Mouse (Mus musculus) MEL (cell line): ENCODE results near the gene Adtrp. TPM values are rescaled to one million over a fixed set of nuclear protein-coding genes. Genes with fewer than 3 reads are reported as not detected.

Experiments
- DNase-seq: peaks from one replicate; pipeline ENCODE4 v3.0.0; 2011; ENCODE audit warnings: low read depth, low spot score
- H3K27ac ChIP-seq: 2 replicates; pipeline ENCODE4 v1.5.1; 2012; ENCODE audit warnings: low read depth, mild to moderate bottlenecking, control low read depth, low read length, moderate library complexity; ENCODE audit not compliant: control insufficient read depth
- H3K27me3 ChIP-seq, 2 experiments: fragments of 150-350 bp in 1 of 2; sonication (generic) in 1 of 2; 2 replicates each; pipeline ENCODE4 v1.6.1; 2012; ENCODE audit warnings: low read length in 2 of 2, mild to moderate bottlenecking in 2 of 2, improper control_type of control experiment in 1 of 2, moderate library complexity in 1 of 2; ENCODE audit not compliant: insufficient read depth in 2 of 2, control insufficient read depth in 1 of 2
- H3K36me3 ChIP-seq, 2 experiments: 2 replicates each; pipeline ENCODE4 v1.6.1; 2012 to 2014; ENCODE audit warnings: low read length in 2 of 2, improper control_type of control experiment in 1 of 2, inconsistent platforms in 1 of 2, mild to moderate bottlenecking in 1 of 2; ENCODE audit not compliant: insufficient read depth in 2 of 2, control insufficient read depth in 1 of 2
- H3K4me1 ChIP-seq, 2 experiments: fragments of 150-350 bp in 1 of 2; sonication (generic) in 1 of 2; 2 replicates each; pipeline ENCODE4 v1.6.1; 2012; ENCODE audit warnings: low read length in 2 of 2, improper control_type of control experiment in 1 of 2, mild to moderate bottlenecking in 1 of 2; ENCODE audit not compliant: insufficient read depth in 2 of 2, control insufficient read depth in 1 of 2
- H3K4me3 ChIP-seq, 2 experiments: fragments of 150-350 bp in 1 of 2; sonication (generic) in 1 of 2; 2 replicates each; pipeline ENCODE4 v1.5.1; 2012; ENCODE audit warnings: low read depth in 2 of 2, low read length in 2 of 2, mild to moderate bottlenecking in 2 of 2, moderate library complexity in 2 of 2, control low read depth in 1 of 2, improper control_type of control experiment in 1 of 2; ENCODE audit not compliant: control insufficient read depth in 1 of 2, insufficient read depth in 1 of 2
- H3K79me2 ChIP-seq: 2 replicates; pipeline ENCODE4 v1.6.1; 2012; ENCODE audit warnings: mild to moderate bottlenecking, low read length, moderate library complexity; ENCODE audit not compliant: control insufficient read depth, poor library complexity, insufficient read depth
- H3K9ac ChIP-seq: 2 replicates; pipeline ENCODE4 v1.6.1; 2012; ENCODE audit warnings: low read depth, mild to moderate bottlenecking, control low read depth, low read length, moderate library complexity; ENCODE audit not compliant: control insufficient read depth, poor library complexity, severe bottlenecking
- H3K9me3 ChIP-seq: fragments of 150-350 bp; sonication (generic); replicated peaks from 2 replicates; pipeline ENCODE4 v1.6.1; 2012; ENCODE audit warnings: mild to moderate bottlenecking, low read length, improper control_type of control experiment, moderate library complexity; ENCODE audit not compliant: insufficient read depth
- CHD1 ChIP-seq: IDR thresholded peaks from 2 replicates; pipeline ENCODE4 v1.6.1; 2012; ENCODE audit warnings: low read depth, mild to moderate bottlenecking, inconsistent platforms, low read length, improper control_type of control experiment
- CTCF ChIP-seq, 3 experiments: IDR thresholded peaks in 2 of 3; conservative IDR thresholded peaks in 1 of 3; 2 replicates each; pipeline ENCODE4 v1.5.1; 2011 to 2012; ENCODE audit warnings: low read length in 3 of 3, low read depth in 2 of 3, mild to moderate bottlenecking in 2 of 3, improper control_type of control experiment in 1 of 3, inconsistent platforms in 1 of 3, mixed read lengths in 1 of 3, moderate library complexity in 1 of 3; ENCODE audit not compliant: control insufficient read depth in 1 of 3, insufficient read depth in 1 of 3, poor library complexity in 1 of 3, severe bottlenecking in 1 of 3
- E2F4 ChIP-seq: IDR thresholded peaks from 2 replicates; pipeline ENCODE4 v1.6.1; 2011; ENCODE audit warnings: low read depth, low read length, improper control_type of control experiment, borderline replicate concordance
- ELF1 ChIP-seq: IDR thresholded peaks from 2 replicates; pipeline ENCODE4 v1.6.1; 2014; ENCODE audit warnings: low read depth, mild to moderate bottlenecking, inconsistent platforms, low read length, improper control_type of control experiment, moderate library complexity
- EP300 ChIP-seq, 2 experiments: IDR thresholded peaks; 2 replicates each; pipeline ENCODE4 v1.6.1; 2011; ENCODE audit warnings: improper control_type of control experiment in 2 of 2, low read length in 2 of 2, low read depth in 1 of 2, mild to moderate bottlenecking in 1 of 2
- ETS1 ChIP-seq: IDR thresholded peaks from 2 replicates; pipeline ENCODE4 v1.6.1; 2012; ENCODE audit warnings: low read depth, mild to moderate bottlenecking, inconsistent platforms, low read length, improper control_type of control experiment, moderate library complexity
- GABPA ChIP-seq: IDR thresholded peaks from 2 replicates; pipeline ENCODE4 v1.6.1; 2012; ENCODE audit warnings: low read depth, mild to moderate bottlenecking, inconsistent platforms, low read length, improper control_type of control experiment, moderate library complexity
- JUND ChIP-seq: IDR thresholded peaks from 2 replicates; pipeline ENCODE4 v1.6.1; 2011; ENCODE audit warnings: low read depth, mild to moderate bottlenecking, improper control_type of control experiment, low read length
- MAFK ChIP-seq: IDR thresholded peaks from 2 replicates; pipeline ENCODE4 v1.6.1; 2011; ENCODE audit warnings: low read depth, mild to moderate bottlenecking, low read length, improper control_type of control experiment, borderline replicate concordance
- MAX ChIP-seq: IDR thresholded peaks from 2 replicates; pipeline ENCODE4 v1.6.1; 2011; ENCODE audit warnings: low read length, improper control_type of control experiment
- MAZ ChIP-seq: IDR thresholded peaks from 2 replicates; pipeline ENCODE4 v1.6.1; 2012; ENCODE audit warnings: low read depth, mild to moderate bottlenecking, inconsistent platforms, low read length, improper control_type of control experiment
- MEF2A ChIP-seq: IDR thresholded peaks from 2 replicates; pipeline ENCODE4 v1.6.1; 2014; ENCODE audit warnings: low read depth, mild to moderate bottlenecking, inconsistent platforms, low read length, improper control_type of control experiment; ENCODE audit not compliant: poor library complexity, insufficient replicate concordance, severe bottlenecking; ENCODE audit errors: extremely low read depth
- MYB ChIP-seq: IDR thresholded peaks from 2 replicates; pipeline ENCODE4 v1.6.1; 2011; ENCODE audit warnings: mild to moderate bottlenecking, low read depth, low read length, improper control_type of control experiment
- MYC ChIP-seq: IDR thresholded peaks from 2 replicates; pipeline ENCODE4 v1.6.1; 2011; ENCODE audit warnings: low read depth, mild to moderate bottlenecking, low read length, improper control_type of control experiment, moderate library complexity
- NELFE ChIP-seq: IDR thresholded peaks from 2 replicates; pipeline ENCODE4 v1.6.1; 2011; ENCODE audit warnings: low read depth, low read length, improper control_type of control experiment
- POLR2AphosphoS2 ChIP-seq: IDR thresholded peaks from 2 replicates; pipeline ENCODE4 v1.6.1; 2011; ENCODE audit warnings: low read length, improper control_type of control experiment
- POLR2AphosphoS5 ChIP-seq: IDR thresholded peaks from 2 replicates; pipeline ENCODE4 v1.6.1; 2012; ENCODE audit warnings: low read depth, borderline replicate concordance, mild to moderate bottlenecking, inconsistent platforms, low read length, moderate library complexity, mixed read lengths
- RAD21 ChIP-seq: IDR thresholded peaks from 2 replicates; pipeline ENCODE4 v1.6.1; 2011; ENCODE audit warnings: mild to moderate bottlenecking, low read depth, low read length, improper control_type of control experiment
- RCOR1 ChIP-seq: IDR thresholded peaks from 2 replicates; pipeline ENCODE4 v1.6.1; 2012; ENCODE audit warnings: low read depth, mild to moderate bottlenecking, inconsistent platforms, low read length, improper control_type of control experiment
- SIN3A ChIP-seq: IDR thresholded peaks from 2 replicates; pipeline ENCODE4 v1.6.1; 2012; ENCODE audit warnings: low read length, improper control_type of control experiment, inconsistent platforms
- TAL1 ChIP-seq: IDR thresholded peaks from 2 replicates; pipeline ENCODE4 v1.6.1; 2012; ENCODE audit warnings: mild to moderate bottlenecking, inconsistent platforms, low read length, moderate library complexity, mixed read lengths
- TBP ChIP-seq: IDR thresholded peaks from 2 replicates; pipeline ENCODE4 v1.8.0; 2011; ENCODE audit warnings: low read depth, low read length, improper control_type of control experiment
- TCF12 ChIP-seq: IDR thresholded peaks from 2 replicates; pipeline ENCODE4 v1.6.1; 2014; ENCODE audit warnings: low read depth, mild to moderate bottlenecking, inconsistent platforms, low read length, improper control_type of control experiment, moderate library complexity
- UBTF ChIP-seq: IDR thresholded peaks from 2 replicates; pipeline ENCODE4 v1.6.1; 2012; ENCODE audit warnings: low read depth, mild to moderate bottlenecking, inconsistent platforms, low read length, improper control_type of control experiment, moderate library complexity, borderline replicate concordance; ENCODE audit not compliant: insufficient read depth
- USF2 ChIP-seq, 2 experiments: IDR thresholded peaks; 2 replicates each; pipeline ENCODE4 v1.6.1; 2011 to 2012; ENCODE audit warnings: improper control_type of control experiment in 2 of 2, low read length in 2 of 2, borderline replicate concordance in 1 of 2, inconsistent platforms in 1 of 2, low read depth in 1 of 2, mild to moderate bottlenecking in 1 of 2; ENCODE audit not compliant: insufficient read depth in 1 of 2
- ZC3H11A ChIP-seq: IDR thresholded peaks from 2 replicates; pipeline ENCODE4 v1.6.1; 2012; ENCODE audit warnings: low read depth, mild to moderate bottlenecking, inconsistent platforms, low read length, improper control_type of control experiment
- ZKSCAN1 ChIP-seq: IDR thresholded peaks from 2 replicates; pipeline ENCODE4 v1.6.1; 2012; ENCODE audit warnings: low read depth, mild to moderate bottlenecking, inconsistent platforms, low read length, improper control_type of control experiment, moderate library complexity
- polyA plus RNA-seq, 2 experiments: library from polyadenylated mRNA; stranded (reverse) in 1 of 2; unstranded in 1 of 2; fragments of >175 nt in 1 of 2; fragments of >200 nt in 1 of 2; gene quantifications; 2 replicates each; pipeline versions ENCODE4 v1.2.1 to v1.2.4; 2012; ENCODE audit warnings: low replicate concordance in 2 of 2, low read depth in 1 of 2; ENCODE audit not compliant: insufficient read length in 2 of 2, insufficient read depth in 1 of 2, missing spikeins in 1 of 2
- total RNA-seq: library from RNA; depleted of rRNA; stranded (reverse); fragments of 300-350 nt; gene quantifications from 2 replicates; pipeline ENCODE4 v1.2.3, GENCODE M21; 2012

Adtrp gene
- total and polyA plus RNA-seq, 3 experiments, result not detected

- TF ChIP-seq EP300 (IDR thresholded peaks at IDR 0.05; ENCODE audit: low read depth in 1 of 2, low read length in 2 of 2), result no peak
Observed at GRCm38 (mm10) chr13:41886120-41886519, 38.6 kb upstream of the Adtrp start (continued).

GRCm38 (mm10) chr13:41883665-41884291 is 36.3 kb upstream of the Adtrp start:
- Histone ChIP-seq H3K36me3 (no peaks in the 10 kb centered on the region), H3K4me1 (no peaks in the 10 kb centered on the region), H3K79me2 (no peaks in the 10 kb centered on the region), H3K27me3 (no peaks in the 10 kb centered on the region), H3K27ac (no peak overlapping the region), H3K9ac (no peak overlapping the region), H3K4me3 (no peak overlapping the region), H3K9me3 (no peaks in the 10 kb centered on the region)
- peak; percentile 6 for DNase-seq
- TF ChIP-seq ZKSCAN1, result no peak
- TF ChIP-seq USF2 (IDR thresholded peaks at IDR 0.05; ENCODE audit: borderline replicate concordance in 1 of 2, insufficient read depth in 1 of 2, low read depth in 1 of 2, low read length in 2 of 2), result no peak
- TF ChIP-seq MAFK, result no peak
- no peak for TF ChIP-seq ZC3H11A
- TF ChIP-seq TCF12, result no peak
- no peak for TF ChIP-seq CTCF (IDR thresholded peaks at IDR 0.05 in 2 of 3, conservative IDR thresholded peaks at IDR 0.05 in 1 of 3; ENCODE audit: control insufficient read depth in 1 of 3, insufficient read depth in 1 of 3, low read depth in 2 of 3, low read length in 3 of 3, poor library complexity in 1 of 3, severe bottlenecking in 1 of 3)
- TF ChIP-seq SIN3A, result no peak
- TF ChIP-seq ETS1, result no peak
- TF ChIP-seq NELFE, result no peak
- no peak for TF ChIP-seq CHD1
- TF ChIP-seq MYB, result no peak
- TF ChIP-seq POLR2AphosphoS2, result no peak
- no peak for TF ChIP-seq POLR2AphosphoS5
- TF ChIP-seq E2F4, result no peak
- no peak for TF ChIP-seq MAZ

GRCm38 (mm10) chr13:41881201-41881600 is 33.7 kb upstream of the Adtrp start:
- Histone ChIP-seq H3K4me3 (no peak overlapping the region), H3K27ac (no peak overlapping the region), H3K79me2 (no peaks in the 10 kb centered on the region), H3K27me3 (no peaks in the 10 kb centered on the region), H3K9me3 (no peaks in the 10 kb centered on the region), H3K9ac (no peak overlapping the region), H3K4me1 (no peaks in the 10 kb centered on the region), H3K36me3 (no peaks in the 10 kb centered on the region)
- TF ChIP-seq MAX (no peak), TCF12 (no peak), TBP (no peak), UBTF (no peak), MEF2A (no peak), RCOR1 (no peak), ELF1 (no peak), E2F4 (no peak), MYC (no peak), CHD1 (no peak), GABPA (no peak), RAD21 (no peak), SIN3A (no peak), EP300 (IDR thresholded peaks at IDR 0.05; ENCODE audit: low read depth in 1 of 2, low read length in 2 of 2) (no peak), TAL1 (no peak), JUND (no peak)
- no peak for DNase-seq
